Mouse (Mus musculus): ENCODE data around the gene Entpd2.

The Entpd2 gene

DNA sequence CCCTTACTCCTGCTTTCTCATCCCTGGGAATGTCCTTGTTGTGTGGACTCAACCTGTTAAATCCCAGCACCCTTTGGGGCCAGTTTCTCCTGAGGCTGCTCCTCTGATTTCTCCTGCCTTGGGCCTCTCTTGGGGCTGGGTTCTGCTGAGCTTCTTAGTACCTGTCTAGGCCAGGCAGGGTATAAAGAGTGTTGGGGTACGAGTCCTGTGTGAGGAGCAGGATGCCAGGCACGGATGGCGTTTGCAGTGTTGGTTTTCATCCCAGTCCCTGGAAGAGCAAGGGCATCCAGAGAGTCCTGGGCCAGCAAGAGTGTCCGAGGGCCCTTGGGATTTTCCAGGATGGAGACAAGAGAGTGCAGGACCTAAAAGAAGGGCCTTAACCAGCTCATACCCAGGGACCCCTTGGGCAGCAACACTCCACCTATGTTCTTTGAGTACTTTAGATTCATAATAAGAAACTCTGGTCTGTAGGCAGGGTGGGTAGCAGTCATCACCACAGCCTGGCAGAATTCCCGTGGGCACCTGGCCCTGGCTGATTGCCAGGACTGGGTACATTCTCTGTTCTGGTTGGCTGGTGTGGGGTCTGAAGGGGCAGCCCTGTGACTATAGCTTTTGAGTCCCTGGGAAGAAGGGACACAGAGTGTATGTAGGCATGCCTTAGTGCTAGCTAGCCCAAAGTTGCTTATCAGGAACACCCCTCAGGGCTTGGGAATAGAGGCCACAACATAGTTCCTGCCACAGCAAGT, 33.9 kb downstream of the Entpd2 start:
- DNase-seq (ENCODE audit: low read depth, low spot score): no peak

DNA sequence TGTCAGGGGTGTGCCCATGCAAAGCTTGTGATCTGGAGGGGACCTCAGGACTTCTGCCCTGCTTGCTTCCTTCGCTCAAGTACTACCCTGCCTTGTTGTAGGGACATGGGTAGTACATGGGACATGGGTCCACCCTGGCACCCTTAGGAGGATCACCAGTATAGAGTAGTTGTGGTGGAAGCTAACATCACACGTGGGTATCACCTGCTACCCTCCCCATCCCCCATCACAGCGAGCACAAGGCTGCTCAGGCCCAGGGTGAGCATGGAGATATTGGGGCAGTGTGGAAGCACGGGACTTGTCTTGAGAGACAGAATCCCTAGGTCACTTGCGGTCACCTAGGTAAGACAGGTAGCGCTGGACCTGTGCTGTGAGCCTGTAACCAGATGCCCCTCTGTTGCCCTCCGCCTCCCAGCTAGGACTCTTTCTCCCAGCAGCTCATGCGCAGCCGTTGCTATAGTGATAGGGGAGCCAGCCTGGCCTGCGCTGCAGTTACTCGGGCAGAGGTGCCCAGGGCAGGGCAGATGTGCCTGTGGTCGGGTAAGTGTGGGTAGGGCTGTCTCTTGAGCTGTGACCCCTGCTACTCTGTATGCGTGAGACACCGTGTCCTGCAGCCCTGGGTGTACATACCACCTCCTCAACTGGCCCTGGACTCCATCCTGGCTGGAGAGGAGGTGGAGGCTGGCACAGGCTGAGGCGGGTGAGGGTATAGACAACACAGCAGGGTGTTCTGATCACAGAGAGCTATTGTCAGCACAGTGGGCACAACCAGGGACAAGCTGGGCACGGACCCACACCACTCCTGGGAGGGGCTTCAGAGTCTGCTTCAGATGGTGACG, 34.9 kb downstream of the Entpd2 start:
- no peak for DNase-seq (ENCODE audit: low read depth, low spot score)

DNA sequence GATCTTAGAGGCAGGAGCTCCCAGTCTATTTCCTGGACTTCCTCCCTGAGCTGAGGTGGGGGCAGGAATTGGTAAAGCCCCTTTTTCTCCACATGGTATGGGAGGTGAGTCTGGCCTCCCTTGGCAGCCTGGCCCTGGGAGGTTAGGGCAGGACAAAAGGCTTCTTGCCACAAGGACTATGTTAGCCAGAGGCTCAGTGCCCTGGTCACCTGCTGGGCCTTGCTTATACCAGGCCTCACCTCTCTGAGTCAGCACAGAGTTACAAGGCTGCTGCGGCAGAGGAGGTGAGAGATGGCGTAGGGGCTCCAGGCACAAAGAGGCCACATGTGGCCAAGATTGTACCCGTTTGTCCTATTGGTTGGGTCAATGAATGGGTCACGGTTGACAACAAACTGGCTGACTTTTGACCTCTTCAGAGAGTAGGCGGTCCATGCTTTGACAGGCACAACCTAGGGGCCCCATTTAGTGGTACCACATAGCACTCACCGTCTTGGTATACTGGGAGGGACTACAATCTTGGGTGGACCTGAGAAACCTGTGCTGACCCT, 35.7 kb downstream of the Entpd2 start:
- no peak for DNase-seq (ENCODE audit: low read depth, low spot score)

DNA sequence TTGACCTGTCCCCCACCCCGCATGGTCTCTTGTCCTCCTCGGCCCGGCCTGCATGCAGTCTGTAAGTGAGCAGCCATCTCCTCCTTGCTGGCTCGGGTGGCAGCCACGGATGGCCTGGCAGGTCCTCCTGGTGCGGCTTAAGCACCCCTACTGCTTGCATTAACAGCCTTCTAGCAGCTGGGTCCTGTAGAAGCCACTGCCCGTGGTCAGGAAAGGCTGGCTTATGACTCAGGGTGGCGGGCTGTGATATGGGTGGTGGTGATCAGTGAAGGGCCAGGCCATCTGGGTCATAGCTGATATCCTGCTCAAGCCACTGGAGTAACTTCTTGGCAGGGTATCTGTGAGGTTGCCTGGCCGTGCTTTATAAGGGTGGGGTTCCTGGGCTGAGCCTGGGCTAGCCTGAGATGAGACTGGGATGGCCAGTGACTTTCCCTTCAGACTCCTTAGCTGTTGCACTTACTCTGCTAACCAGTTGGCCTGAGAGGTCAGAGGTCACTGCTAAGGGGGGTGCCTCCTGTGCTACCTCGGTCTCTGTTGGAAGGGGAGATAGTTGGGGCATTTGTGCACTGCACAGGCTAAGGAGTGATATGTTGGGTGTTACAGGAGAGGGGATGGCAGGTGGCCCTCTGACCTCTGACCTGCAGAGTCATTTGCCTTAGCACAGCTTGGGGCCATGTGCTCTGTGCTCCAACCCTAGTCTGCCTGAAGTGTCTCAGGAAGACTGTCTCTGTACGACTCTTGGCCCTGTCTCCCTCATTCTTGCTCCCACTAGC, 36.8 kb downstream of the Entpd2 start:
- DNase-seq (ENCODE audit: low read depth, low spot score): no peak

DNA sequence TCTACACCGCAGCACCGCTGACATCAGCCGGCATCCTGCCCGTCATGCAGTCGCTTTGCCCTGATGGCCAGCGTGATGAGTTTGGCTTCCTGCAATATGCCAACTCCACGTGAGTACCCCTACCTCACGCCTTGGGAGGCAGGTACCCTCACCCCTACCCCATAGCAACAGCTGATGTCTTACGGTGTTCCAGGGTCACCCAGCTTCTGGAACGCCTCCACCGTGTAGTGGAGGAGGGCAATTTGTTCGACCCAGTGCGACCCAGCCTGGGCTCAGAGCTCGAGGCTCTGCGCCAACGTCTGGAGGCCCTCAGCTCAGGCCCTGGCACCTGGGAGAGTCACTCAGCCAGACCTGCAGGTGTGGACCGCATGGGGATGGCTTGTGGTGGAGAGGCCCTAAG, 37.4 kb downstream of the Entpd2 start:
- DNase-seq (ENCODE audit: low read depth, low spot score): no peak

DNA sequence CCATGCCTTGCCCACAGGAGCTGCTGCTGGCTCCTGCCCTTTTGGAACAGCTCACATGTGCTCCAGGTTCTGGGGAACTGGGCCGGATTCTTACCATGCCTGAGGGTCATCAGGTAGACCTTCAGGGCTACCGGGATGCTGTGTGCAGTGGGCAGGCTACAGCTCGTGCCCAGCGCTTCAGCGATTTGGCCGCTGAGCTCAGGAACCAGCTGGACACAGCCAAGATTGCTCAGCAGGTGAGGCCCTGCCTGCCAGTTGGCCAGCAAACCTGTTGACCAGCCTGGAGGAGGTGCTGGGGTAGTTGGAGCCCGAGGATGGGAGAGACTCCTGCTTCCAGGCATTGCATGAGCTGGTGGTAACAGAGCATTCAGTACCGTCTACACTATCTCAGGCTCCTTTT, 38.6 kb downstream of the Entpd2 start:
- no peak for DNase-seq (ENCODE audit: low read depth, low spot score)

DNA sequence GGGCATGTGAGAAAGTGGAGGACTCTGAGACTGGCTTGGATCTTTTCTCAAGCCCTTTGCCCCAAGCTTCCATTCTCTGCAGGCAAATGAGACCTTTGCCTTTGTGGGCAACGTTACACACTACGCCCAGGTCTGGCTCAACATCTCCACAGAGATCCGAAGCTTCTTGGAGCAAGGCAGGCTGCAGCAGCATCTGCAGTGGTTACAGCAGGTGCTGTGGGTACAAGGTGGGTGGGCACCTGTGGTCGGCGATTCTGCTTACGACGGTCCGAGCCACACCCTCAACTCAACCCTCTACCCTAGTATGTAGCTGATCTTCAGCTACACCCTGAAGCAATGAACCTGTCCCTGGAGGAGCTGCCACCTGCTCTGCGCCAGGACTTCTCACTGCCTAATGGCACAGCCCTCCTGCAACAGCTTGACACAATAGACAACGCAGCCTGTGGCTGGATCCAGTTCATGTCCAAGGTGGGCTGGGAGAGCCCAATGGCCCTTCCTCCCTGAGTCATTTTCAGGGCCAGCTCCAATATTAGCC, 40.7 kb downstream of the Entpd2 start:
- no peak for DNase-seq (ENCODE audit: low read depth, low spot score)

DNA sequence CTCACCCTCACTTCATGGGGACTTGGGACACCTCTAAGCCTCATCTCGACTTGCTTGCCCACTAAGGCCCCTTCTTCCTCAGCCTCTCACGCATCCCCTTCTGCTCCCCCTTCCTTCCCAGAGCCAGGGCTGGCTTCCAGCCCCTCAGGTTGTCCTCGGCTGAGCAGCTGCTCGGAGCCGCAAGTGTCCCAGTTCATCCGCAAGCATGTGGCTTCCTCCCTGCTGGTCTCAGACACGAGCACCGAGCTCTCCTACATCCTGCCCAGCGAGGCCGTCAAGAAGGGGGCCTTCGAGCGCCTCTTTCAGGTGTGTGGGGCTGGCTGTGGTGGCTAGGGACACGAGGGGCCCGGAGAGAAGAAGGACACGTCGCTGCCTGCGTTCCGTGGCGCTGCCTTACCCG, 45.4 kb downstream of the Entpd2 start:
- DNase-seq (ENCODE audit: low read depth, low spot score): no peak

DNA sequence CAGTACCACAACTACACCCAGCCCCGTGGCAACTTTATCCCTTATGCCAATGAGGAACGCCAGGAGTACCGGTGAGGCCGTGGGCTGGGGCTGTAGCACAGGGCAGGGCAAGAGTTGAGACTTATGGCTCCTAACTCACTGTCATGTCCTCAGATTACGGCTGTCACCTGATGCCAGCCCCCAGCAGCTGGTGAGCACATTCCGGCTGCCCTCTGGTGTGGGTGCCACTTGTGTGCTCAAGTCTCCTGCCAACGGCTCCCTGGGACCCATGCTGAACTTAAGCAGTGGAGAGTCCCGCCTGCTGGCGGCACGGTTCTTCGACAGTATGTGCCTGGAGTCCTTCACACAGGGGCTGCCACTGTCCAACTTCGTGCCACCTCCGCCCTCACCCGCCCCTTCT, 47.0 kb downstream of the Entpd2 start:
- no peak for DNase-seq (ENCODE audit: low read depth, low spot score)

Measured in CD4-positive, CD25-positive, alpha-beta regulatory T cell, adult 2 months (primary cell).